Mouse (Mus musculus) 3134 (cell line): ENCODE data around the gene Mecp2.
"Not testable (repeated sequence)": the region's sequence is repeated elsewhere in the genome, so short reads cannot be mapped to it uniquely, and the experiment has no call there.

Experiments
- DNase-seq: peaks from one replicate; pipeline ENCODE4 v3.0.0-alpha.2; 2011; ENCODE audit warnings: low spot score; ENCODE audit not compliant: insufficient read length; ENCODE audit errors: extremely low read depth

Gene Mecp2

DNA sequence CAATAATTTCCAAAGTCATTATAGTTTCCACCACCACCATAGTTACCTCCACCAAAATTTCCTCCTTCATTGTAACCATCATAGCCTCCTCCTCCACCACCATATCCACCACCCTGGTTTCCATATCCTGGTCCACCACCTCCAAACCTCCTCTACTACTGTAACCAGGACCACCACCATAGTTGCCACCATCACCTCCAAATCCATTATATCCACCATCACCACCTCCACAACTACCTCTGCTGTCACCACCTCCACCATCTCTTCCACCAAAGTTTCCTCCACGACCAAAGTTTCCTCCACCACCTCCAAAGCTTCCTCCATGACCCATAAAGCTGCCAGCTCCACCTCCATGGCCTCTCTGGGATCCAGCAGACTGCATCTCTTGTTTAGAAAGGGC, at the start of gene Mecp2:
TSS of gene Mecp2 (minus strand) at position 101 of the 400 bp plus-strand sequence.
- DNase-seq: not testable (repeated sequence)

DNA sequence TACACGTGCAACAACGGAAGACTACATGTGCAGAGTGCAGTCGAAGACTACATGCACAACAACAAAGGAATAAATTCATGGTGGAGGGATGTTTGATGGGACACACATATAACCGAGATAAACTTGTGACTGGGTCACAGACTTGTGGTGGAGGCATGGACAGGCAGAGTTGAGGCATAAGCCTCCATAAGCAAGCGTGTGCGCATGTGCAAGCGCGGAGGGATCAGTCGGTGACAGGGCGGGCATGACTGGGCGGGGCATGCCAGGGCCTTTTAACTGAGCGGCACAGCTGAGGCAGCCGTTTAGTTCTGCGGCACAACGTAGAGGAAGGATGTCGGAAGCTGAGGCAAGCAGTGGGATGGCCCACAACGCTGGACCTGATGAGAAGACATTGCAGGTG, 41.8 kb upstream of the Mecp2 start, which contains the start of gene Tktl1:
TSS of gene Tktl1 (plus strand) at position 301 of the 400 bp plus-strand sequence.
- peak; percentile 1 for DNase-seq

GRCm38 (mm10) chrX:74167738-74168137, 32.6 kb upstream of the Mecp2 start, which contains the start of gene Tex28:
Gene Tex28 (minus strand): TSS chrX:74167838.
- no peak for DNase-seq

DNA sequence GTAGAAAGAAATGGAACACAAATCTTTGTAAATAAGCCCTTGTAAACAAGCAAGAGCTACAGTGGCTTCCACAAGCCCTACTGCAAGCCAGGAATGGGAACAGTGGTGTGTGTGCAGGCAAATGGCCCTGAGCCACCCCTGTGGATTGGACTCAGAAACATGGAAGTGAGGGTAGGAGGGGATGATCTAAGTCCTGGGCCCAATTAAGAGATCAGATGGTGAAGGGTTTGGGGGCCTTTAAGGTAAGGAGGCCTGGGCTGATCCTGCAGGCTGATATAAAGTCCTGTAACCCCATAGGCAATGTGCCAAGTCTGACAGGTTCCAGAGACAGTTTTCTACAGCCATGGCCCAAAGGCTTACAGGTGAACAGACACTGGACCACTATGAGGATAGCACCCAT, 8.0 kb downstream of the Mecp2 start, which contains the start of gene Opn1mw:
TSS of gene Opn1mw (plus strand) at position 301 of the 400 bp plus-strand sequence.
- DNase-seq: no peak

- no peak for DNase-seq
Measured at GRCm38 (mm10) chrX:74124975-74125374, 10.2 kb downstream of the Mecp2 start.

DNA sequence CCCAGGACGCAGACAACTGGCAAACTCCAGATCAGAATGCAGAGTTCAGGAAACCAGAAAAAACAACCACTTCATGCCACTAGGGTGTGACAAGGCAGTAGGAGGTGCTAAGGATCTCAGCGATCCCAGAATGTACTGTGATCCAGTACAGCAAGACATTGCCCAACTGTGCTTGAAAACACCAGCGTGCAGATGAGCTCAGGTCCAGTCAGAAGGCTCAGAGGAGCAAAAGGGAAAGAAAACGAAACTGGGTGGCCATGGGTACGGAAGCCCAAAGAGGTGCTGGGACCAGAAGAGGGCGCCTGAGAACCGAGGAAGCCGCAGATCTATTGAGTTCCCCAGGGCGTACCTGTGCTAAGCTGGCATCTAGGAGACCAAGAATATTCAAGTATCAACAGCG, 19.7 kb downstream of the Mecp2 start:
- DNase-seq: peak; percentile 66

DNA sequence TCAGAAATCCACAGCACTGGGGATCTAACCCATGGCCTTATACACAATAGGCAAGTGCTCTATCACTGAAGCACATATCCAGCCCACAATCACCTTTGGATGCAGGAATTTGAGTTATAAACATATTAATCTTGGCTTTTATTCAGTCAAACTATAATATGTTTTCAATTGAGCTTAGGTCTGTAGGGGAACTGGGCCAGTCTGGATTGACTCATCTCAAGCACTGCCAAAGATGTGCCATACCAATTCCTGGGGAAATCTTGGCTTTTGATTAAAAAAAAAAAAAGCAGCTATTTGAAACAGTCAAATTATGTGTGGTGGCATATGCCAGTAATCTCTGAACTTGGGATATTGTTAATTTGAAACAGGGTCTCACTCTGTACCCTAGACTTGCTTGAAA, 21.1 kb downstream of the Mecp2 start:
- DNase-seq: no peak

DNA sequence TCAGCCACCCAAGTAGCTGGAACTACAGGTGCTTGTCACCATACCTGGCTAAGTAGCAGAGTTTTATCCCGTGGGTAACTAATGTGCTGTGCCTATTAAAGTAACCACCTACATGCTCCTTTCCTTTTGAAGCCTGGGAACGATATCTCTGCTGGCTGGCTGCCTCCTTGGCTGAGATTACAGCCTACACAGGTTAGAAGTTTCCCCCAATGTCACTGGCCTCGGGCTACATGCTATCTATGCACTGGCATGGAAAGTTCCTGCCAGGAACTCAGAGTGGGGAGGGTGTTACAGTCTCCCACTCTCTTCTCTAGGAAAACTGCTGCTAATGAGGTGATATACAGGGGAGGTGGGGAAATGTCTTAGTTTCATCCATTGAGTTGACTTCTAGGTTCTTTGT, 26.4 kb downstream of the Mecp2 start:
- DNase-seq: no peak

- peak; percentile 16 for DNase-seq
Measured at GRCm38 (mm10) chrX:74105916-74106315, 29.2 kb downstream of the Mecp2 start.

- DNase-seq: no peak
Measured at GRCm38 (mm10) chrX:74103457-74104188, 31.5 kb downstream of the Mecp2 start.

DNA sequence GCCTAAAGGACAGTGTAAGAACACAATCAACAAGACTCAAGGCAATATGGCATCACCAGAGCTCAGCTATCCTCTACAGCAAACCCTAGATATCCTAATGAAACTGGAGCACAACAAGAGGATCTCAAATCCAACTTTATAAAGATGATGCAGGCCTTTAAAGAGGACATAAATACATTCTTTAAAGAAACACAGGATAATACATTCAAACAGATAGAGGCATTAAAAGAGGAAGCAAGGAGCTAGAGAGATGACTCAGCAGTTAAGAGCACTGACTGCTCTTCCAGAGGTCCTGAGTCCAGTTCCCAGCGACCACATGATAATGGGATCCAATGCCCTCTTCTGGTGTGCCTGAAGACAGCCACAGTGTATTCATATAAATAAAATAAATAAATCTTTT, 40.0 kb downstream of the Mecp2 start:
- DNase-seq: no peak

DNA sequence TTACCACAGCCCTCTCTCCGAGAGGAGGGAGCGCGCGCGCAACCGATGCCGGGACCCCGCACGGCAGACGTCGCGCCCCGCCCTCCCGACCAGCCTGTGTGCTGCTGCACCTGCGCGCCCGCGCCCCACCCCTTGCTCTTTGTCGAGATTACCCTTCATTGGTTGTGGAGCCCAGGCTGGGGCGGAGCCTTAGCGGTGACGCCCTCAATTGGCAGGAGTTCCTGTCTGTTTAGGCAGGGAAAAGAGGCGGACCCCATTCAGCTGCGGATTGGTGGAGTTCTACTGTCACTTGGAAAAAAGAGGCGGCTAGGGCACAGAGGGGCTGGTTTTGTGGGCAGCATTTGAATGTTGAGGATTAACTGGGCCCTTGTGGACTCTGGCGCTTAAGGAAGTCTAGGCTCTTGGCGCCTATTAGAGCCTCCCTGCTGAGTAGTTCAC, 49.5 kb downstream of the Mecp2 start:
- peak; percentile 96 for DNase-seq

GRCm38 (mm10) chrX:74084946-74085498, 50.1 kb downstream of the Mecp2 start:
- DNase-seq: peak; percentile 84

- no peak for DNase-seq
Measured at GRCm38 (mm10) chrX:74084276-74084837, 50.8 kb downstream of the Mecp2 start.

GRCm38 (mm10) chrX:74070794-74071193, 64.4 kb downstream of the Mecp2 start:
- DNase-seq: no peak

- DNase-seq: no peak
Measured at GRCm38 (mm10) chrX:74067891-74068290, 67.3 kb downstream of the Mecp2 start.

- no peak for DNase-seq
Measured at GRCm38 (mm10) chrX:74045107-74045506, 90.1 kb downstream of the Mecp2 start.

- no peak for DNase-seq
Measured at GRCm38 (mm10) chrX:74037702-74038375, 97.3 kb downstream of the Mecp2 start.

- no peak for DNase-seq
Measured at GRCm38 (mm10) chrX:74030000-74030399, 105.2 kb downstream of the Mecp2 start.

- peak; percentile 89 for DNase-seq
Measured at GRCm38 (mm10) chrX:74023188-74024049, 111.7 kb downstream of the Mecp2 start, which contains the start of gene Irak1. Gene Irak1 (minus strand): TSS chrX:74023918.
